Mouse (Mus musculus) B cell, adult (primary cell): ENCODE data around the gene Gm20906. TPM values are rescaled to one million over a fixed set of nuclear protein-coding genes. Genes with fewer than 3 reads are reported as not detected.

Source experiments
- total RNA-seq: library from RNA; stranded (reverse); gene quantifications from 4 replicates; pipeline ENCODE4 v1.2.4, GENCODE M21; 2023; ENCODE audit not compliant: inconsistent age

Gene Gm20906
- total RNA-seq = not detected in 4 replicates

DNA sequence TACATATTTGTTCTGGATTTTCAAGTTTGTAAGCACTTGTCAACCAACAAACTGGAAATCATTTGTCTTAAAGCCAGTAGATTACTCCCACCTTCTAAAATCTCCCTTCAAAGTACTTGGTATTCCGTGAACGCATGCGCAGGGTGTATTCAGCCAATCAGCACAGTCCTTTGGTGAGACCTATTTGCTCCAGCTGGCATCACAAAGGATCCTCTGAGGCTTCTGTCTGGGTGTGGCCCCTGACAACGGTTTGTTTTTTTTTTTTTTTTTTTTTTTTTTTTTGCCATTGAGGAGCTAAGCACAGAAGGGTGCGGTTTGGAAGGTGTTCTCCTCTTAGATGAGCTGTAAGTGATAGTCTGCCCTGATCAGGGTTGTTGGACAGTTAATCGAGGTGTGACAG, at the start of gene Gm20906:
Gene Gm20906 (plus strand): TSS at position 301 of the 400 bp plus-strand sequence.

